Mouse (Mus musculus): ENCODE measurements around the gene Sp6. TPM values are rescaled to one million over a fixed set of nuclear protein-coding genes. Genes with fewer than 3 reads are reported as not detected.

Sp6 gene
- polyA plus RNA-seq, 1 experiment, result 6.0 TPM

DNA sequence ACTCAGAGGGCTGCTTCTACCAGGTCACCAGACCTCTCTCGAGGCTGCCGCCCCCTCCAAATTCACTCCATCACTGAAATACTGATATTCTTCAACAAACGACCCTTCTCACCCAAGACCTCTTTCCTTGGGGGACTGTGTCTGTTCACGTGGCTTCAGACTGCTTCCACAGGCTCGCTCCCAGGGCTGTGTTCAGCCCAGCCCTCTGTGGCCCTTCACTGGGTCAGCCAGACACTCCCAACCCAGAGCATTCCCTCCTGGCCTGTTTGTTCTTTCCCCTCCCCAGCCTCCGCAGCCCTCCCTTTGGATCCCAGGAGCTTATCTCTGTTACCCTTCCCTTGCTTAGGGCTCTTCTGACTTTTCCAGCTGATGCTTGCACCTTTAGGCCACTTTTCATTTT lies 44.7 kb upstream of the Sp6 start:
- Histone ChIP-seq H3K4me3 (no peak overlapping the region), H3K36me3 (ENCODE audit: control insufficient read depth, insufficient read depth) (no peaks in the 10 kb centered on the region), H3ac (ENCODE audit: control insufficient read depth, insufficient read length) (no peak overlapping the region), H3K27me3 (ENCODE audit: control insufficient read depth, insufficient read depth, insufficient read length) (no peaks in the 10 kb centered on the region), H3K4me2 (ENCODE audit: low read depth) (peak overlapping the region; percentile 61), H3K79me2 (ENCODE audit: control insufficient read depth, insufficient read depth) (peaks cover 46% of the 10 kb centered on the region)
- TF ChIP-seq USF1 (IDR thresholded peaks at IDR 0.05; ENCODE audit: low read depth) (no peak), CEBPB (IDR thresholded peaks at IDR 0.05; ENCODE audit: insufficient read depth, poor library complexity, severe bottlenecking) (no peak), MAX (IDR thresholded peaks at IDR 0.05; ENCODE audit: low read depth) (no peak), SRF (IDR thresholded peaks at IDR 0.05; ENCODE audit: control insufficient read depth, insufficient read length, low read depth) (no peak), TCF3 (IDR thresholded peaks at IDR 0.05; ENCODE audit: insufficient read length, low read depth) (no peak), E2F4 (IDR thresholded peaks at IDR 0.05; ENCODE audit: insufficient read depth) (no peak), TCF12 (IDR thresholded peaks at IDR 0.05; ENCODE audit: insufficient read depth, poor library complexity, severe bottlenecking) (no peak), POLR2AphosphoS2 (IDR thresholded peaks at IDR 0.05; ENCODE audit: insufficient read length, low read depth) (no peak), MYOG (IDR thresholded peaks at IDR 0.05; ENCODE audit: control insufficient read depth in 1 of 3, insufficient read depth in 1 of 3, insufficient read length in 2 of 3, low read depth in 2 of 3) (no peak), POLR2A (IDR thresholded peaks at IDR 0.05; ENCODE audit: insufficient read length, low read depth) (no peak), MYOD1 (IDR thresholded peaks at IDR 0.05; ENCODE audit: control insufficient read depth in 1 of 3, insufficient read length in 2 of 3, low read depth in 2 of 3) (no peak), REST (IDR thresholded peaks at IDR 0.05; ENCODE audit: insufficient read depth, insufficient read length) (no peak)

DNA sequence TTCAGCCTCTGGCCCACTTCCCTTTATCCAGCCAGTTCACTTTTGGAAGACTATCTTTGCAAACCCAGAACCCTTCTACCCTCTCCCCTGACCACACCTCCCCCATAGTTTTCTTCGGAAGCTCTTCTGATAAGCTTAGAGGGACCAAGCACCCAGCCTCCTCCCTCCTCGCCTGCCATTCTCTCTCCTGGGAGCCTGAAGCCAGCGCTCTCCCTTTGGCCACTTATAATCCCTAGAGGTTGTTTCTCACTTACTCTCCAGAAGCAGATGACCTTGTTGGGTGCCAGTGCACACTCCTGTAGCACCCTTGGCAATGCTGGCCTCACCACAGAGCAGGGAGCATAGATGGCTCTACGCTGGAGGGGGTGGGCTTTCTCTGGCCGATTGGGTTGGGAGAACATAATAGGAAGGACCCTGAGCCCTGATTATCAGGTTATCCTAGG lies 43.9 kb upstream of the Sp6 start:
- Histone ChIP-seq H3ac (ENCODE audit: control insufficient read depth, insufficient read length) (no peak overlapping the region), H3K27me3 (ENCODE audit: control insufficient read depth, insufficient read depth, insufficient read length) (no peaks in the 10 kb centered on the region), H3K4me3 (no peak overlapping the region), H3K4me2 (ENCODE audit: low read depth) (peak overlapping the region; percentile 61), H3K36me3 (ENCODE audit: control insufficient read depth, insufficient read depth) (no peaks in the 10 kb centered on the region), H3K79me2 (ENCODE audit: control insufficient read depth, insufficient read depth) (peaks cover 53% of the 10 kb centered on the region)
- no peak for TF ChIP-seq MAX (IDR thresholded peaks at IDR 0.05; ENCODE audit: low read depth)
- no peak for TF ChIP-seq POLR2AphosphoS2 (IDR thresholded peaks at IDR 0.05; ENCODE audit: insufficient read length, low read depth)
- no peak for TF ChIP-seq MYOD1 (IDR thresholded peaks at IDR 0.05; ENCODE audit: control insufficient read depth in 1 of 3, insufficient read length in 2 of 3, low read depth in 2 of 3)
- TF ChIP-seq SRF (IDR thresholded peaks at IDR 0.05; ENCODE audit: control insufficient read depth, insufficient read length, low read depth), result no peak
- TF ChIP-seq MYOG (IDR thresholded peaks at IDR 0.05; ENCODE audit: control insufficient read depth in 1 of 3, insufficient read depth in 1 of 3, insufficient read length in 2 of 3, low read depth in 2 of 3), result no peak
- no peak for TF ChIP-seq CEBPB (IDR thresholded peaks at IDR 0.05; ENCODE audit: insufficient read depth, poor library complexity, severe bottlenecking)
- TF ChIP-seq TCF12 (IDR thresholded peaks at IDR 0.05; ENCODE audit: insufficient read depth, poor library complexity, severe bottlenecking), result no peak
- TF ChIP-seq REST (IDR thresholded peaks at IDR 0.05; ENCODE audit: insufficient read depth, insufficient read length), result no peak
- TF ChIP-seq TCF3 (IDR thresholded peaks at IDR 0.05; ENCODE audit: insufficient read length, low read depth), result no peak
- TF ChIP-seq POLR2A (IDR thresholded peaks at IDR 0.05; ENCODE audit: insufficient read length, low read depth), result no peak
- TF ChIP-seq USF1 (IDR thresholded peaks at IDR 0.05; ENCODE audit: low read depth), result no peak
- TF ChIP-seq E2F4 (IDR thresholded peaks at IDR 0.05; ENCODE audit: insufficient read depth), result no peak

DNA sequence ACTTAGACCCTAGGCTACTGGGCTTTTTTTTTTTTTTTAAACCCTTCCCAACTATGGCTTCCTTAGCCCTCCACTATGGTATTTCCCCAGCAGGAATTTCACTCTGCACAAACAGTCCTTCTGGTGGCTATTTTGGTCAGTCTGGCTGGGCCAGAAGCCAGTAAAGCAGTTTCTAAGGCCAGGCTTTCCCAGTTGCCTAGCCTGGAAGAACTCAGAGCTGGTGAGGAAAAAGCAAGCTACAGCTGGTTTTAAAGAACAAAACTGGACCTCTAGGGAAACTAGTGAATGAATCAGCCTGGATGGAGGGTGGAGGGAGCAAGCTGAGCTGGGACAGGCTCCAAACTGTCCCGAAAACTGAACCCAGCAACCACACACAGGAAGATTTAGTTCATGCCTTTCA lies 43.4 kb upstream of the Sp6 start:
- Histone ChIP-seq H3K27me3 (ENCODE audit: control insufficient read depth, insufficient read depth, insufficient read length) (no peaks in the 10 kb centered on the region), H3K79me2 (ENCODE audit: control insufficient read depth, insufficient read depth) (peaks cover 58% of the 10 kb centered on the region), H3ac (ENCODE audit: control insufficient read depth, insufficient read length) (no peak overlapping the region), H3K4me3 (no peak overlapping the region), H3K36me3 (ENCODE audit: control insufficient read depth, insufficient read depth) (no peaks in the 10 kb centered on the region), H3K4me2 (ENCODE audit: low read depth) (peak overlapping the region; percentile 61)
- TF ChIP-seq CEBPB (IDR thresholded peaks at IDR 0.05; ENCODE audit: insufficient read depth, poor library complexity, severe bottlenecking), result no peak
- TF ChIP-seq MAX (IDR thresholded peaks at IDR 0.05; ENCODE audit: low read depth), result no peak
- TF ChIP-seq USF1 (IDR thresholded peaks at IDR 0.05; ENCODE audit: low read depth), result no peak
- no peak for TF ChIP-seq TCF12 (IDR thresholded peaks at IDR 0.05; ENCODE audit: insufficient read depth, poor library complexity, severe bottlenecking)
- TF ChIP-seq E2F4 (IDR thresholded peaks at IDR 0.05; ENCODE audit: insufficient read depth), result no peak
- TF ChIP-seq MYOG (IDR thresholded peaks at IDR 0.05; ENCODE audit: control insufficient read depth in 1 of 3, insufficient read depth in 1 of 3, insufficient read length in 2 of 3, low read depth in 2 of 3), result no peak
- TF ChIP-seq SRF (IDR thresholded peaks at IDR 0.05; ENCODE audit: control insufficient read depth, insufficient read length, low read depth), result no peak
- TF ChIP-seq REST (IDR thresholded peaks at IDR 0.05; ENCODE audit: insufficient read depth, insufficient read length), result no peak
- no peak for TF ChIP-seq MYOD1 (IDR thresholded peaks at IDR 0.05; ENCODE audit: control insufficient read depth in 1 of 3, insufficient read length in 2 of 3, low read depth in 2 of 3)
- no peak for TF ChIP-seq POLR2AphosphoS2 (IDR thresholded peaks at IDR 0.05; ENCODE audit: insufficient read length, low read depth)
- TF ChIP-seq POLR2A (IDR thresholded peaks at IDR 0.05; ENCODE audit: insufficient read length, low read depth), result no peak
- TF ChIP-seq TCF3 (IDR thresholded peaks at IDR 0.05; ENCODE audit: insufficient read length, low read depth), result no peak

DNA sequence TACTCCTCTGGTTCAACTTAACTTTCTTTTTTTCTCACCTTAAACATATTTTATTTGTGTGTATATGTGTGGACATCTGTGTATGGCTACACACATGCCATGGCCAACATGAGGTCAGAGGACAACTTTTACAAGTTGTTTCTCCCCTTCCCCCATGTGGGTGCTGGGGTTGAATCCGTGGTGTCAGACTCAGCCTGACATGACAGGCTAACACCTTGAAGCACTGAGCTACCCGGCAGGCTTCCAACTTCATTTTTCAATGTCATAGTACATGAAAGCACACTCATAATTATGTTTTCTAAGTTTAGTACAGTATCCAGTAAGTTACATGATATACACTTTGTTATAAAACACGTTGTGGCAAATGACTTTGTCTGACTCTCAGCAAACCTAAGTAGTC lies 42.9 kb upstream of the Sp6 start:
- H3K4me2 ChIP-seq (ENCODE audit: low read depth), result peak overlapping the region; percentile 61
- H3K27me3 ChIP-seq (ENCODE audit: control insufficient read depth, insufficient read depth, insufficient read length), result no peaks in the 10 kb centered on the region
- TF ChIP-seq POLR2AphosphoS2 (IDR thresholded peaks at IDR 0.05; ENCODE audit: insufficient read length, low read depth) (no peak), SRF (IDR thresholded peaks at IDR 0.05; ENCODE audit: control insufficient read depth, insufficient read length, low read depth) (no peak), E2F4 (IDR thresholded peaks at IDR 0.05; ENCODE audit: insufficient read depth) (no peak), MAX (IDR thresholded peaks at IDR 0.05; ENCODE audit: low read depth) (no peak), POLR2A (IDR thresholded peaks at IDR 0.05; ENCODE audit: insufficient read length, low read depth) (no peak), MYOG (IDR thresholded peaks at IDR 0.05; ENCODE audit: control insufficient read depth in 1 of 3, insufficient read depth in 1 of 3, insufficient read length in 2 of 3, low read depth in 2 of 3) (no peak), USF1 (IDR thresholded peaks at IDR 0.05; ENCODE audit: low read depth) (no peak), MYOD1 (IDR thresholded peaks at IDR 0.05; ENCODE audit: control insufficient read depth in 1 of 3, insufficient read length in 2 of 3, low read depth in 2 of 3) (no peak), TCF3 (IDR thresholded peaks at IDR 0.05; ENCODE audit: insufficient read length, low read depth) (no peak), CEBPB (IDR thresholded peaks at IDR 0.05; ENCODE audit: insufficient read depth, poor library complexity, severe bottlenecking) (no peak), TCF12 (IDR thresholded peaks at IDR 0.05; ENCODE audit: insufficient read depth, poor library complexity, severe bottlenecking) (no peak), REST (IDR thresholded peaks at IDR 0.05; ENCODE audit: insufficient read depth, insufficient read length) (no peak)

More for the DNA sequence above, 42.9 kb upstream of the Sp6 start:
- Histone ChIP-seq H3K4me3 (no peak overlapping the region), H3ac (ENCODE audit: control insufficient read depth, insufficient read length) (no peak overlapping the region), H3K36me3 (ENCODE audit: control insufficient read depth, insufficient read depth) (no peaks in the 10 kb centered on the region), H3K79me2 (ENCODE audit: control insufficient read depth, insufficient read depth) (peaks cover 64% of the 10 kb centered on the region)
